Mouse (Mus musculus) midbrain, embryonic 11.5 days (tissue): ENCODE measurements around the gene Egfl7. TPM values are rescaled to one million over a fixed set of nuclear protein-coding genes. Genes with fewer than 3 reads are reported as not detected.
A peak's percentile ranks its signal among the peaks of the same experiment; 100 is the strongest.

ENCODE experiments used
- ATAC-seq: fragments of 200-750 bp; cut with Nextera tagmentation; 2 replicates; pipeline ENCODE4 v1.8.0; 2017; ENCODE audit warnings: moderate TSS enrichment, moderate library complexity; ENCODE audit not compliant: low FRiP score
- DNase-seq: peaks from one replicate; pipeline ENCODE4 v3.0.0; 2015; ENCODE audit warnings: low spot score; ENCODE audit errors: missing footprints
- H3K27ac ChIP-seq: fragments of 300-500 bp; sonication (generic); 2 replicates; pipeline ENCODE4 v1.5.1; 2014; ENCODE audit warnings: low read depth, low read length
- H3K27me3 ChIP-seq: fragments of 300-500 bp; sonication (generic); 2 replicates; pipeline ENCODE4 v1.6.1; 2014; ENCODE audit warnings: mild to moderate bottlenecking, low read length, moderate library complexity, mixed read lengths; ENCODE audit not compliant: control insufficient read depth, insufficient read depth
- H3K36me3 ChIP-seq: fragments of 300-500 bp; sonication (generic); 2 replicates; pipeline ENCODE4 v1.6.1; 2014; ENCODE audit warnings: mild to moderate bottlenecking, low read length, moderate library complexity, mixed read lengths; ENCODE audit not compliant: control insufficient read depth, insufficient read depth
- H3K4me1 ChIP-seq: fragments of 300-500 bp; sonication (generic); 2 replicates; pipeline ENCODE4 v1.6.1; 2014; ENCODE audit warnings: low read length; ENCODE audit not compliant: control insufficient read depth, insufficient read depth
- H3K4me2 ChIP-seq: fragments of 300-500 bp; sonication (generic); 2 replicates; pipeline ENCODE4 v1.6.1; 2014; ENCODE audit warnings: mild to moderate bottlenecking, moderate library complexity
- H3K4me3 ChIP-seq: fragments of 300-500 bp; sonication (generic); 2 replicates; pipeline ENCODE4 v1.5.1; 2014; ENCODE audit warnings: low read depth, low read length
- H3K9ac ChIP-seq: fragments of 300-500 bp; sonication (generic); 2 replicates; pipeline ENCODE4 v1.6.1; 2014; ENCODE audit warnings: low read length
- H3K9me3 ChIP-seq: fragments of 300-500 bp; sonication (generic); 2 replicates; pipeline ENCODE4 v1.6.1; 2016; ENCODE audit warnings: low read length; ENCODE audit not compliant: control insufficient read depth
- WGBS: fragments of 180-500 bp; shearing (Covaris S2); extraction: QIAGEN DNeasy Blood & Tissue Kit; methylation state at CpG from one replicate; pipeline ENCODE4 v1.1.7; 2014; 5-methylcytosine and 5-hydroxymethylcytosine counted together
- polyA plus RNA-seq: library from polyadenylated mRNA; unstranded; fragments of >200 nt; fragmentation: Nextera tagmentation; extraction: Ambion mirVana; gene quantifications from 2 replicates; pipeline ENCODE4 v1.2.1, GENCODE M21; 2014

Egfl7 gene
- polyA plus RNA-seq, 1 experiment from 2014 or later, result 58.3 TPM

GRCm38 (mm10) chr2:26600664-26601063 is 20.9 kb downstream of the Egfl7 start:
- Histone ChIP-seq H3K9me3 (no peaks in the 10 kb centered on the region), H3K36me3 (no peaks in the 10 kb centered on the region), H3K9ac (no peak overlapping the region), H3K27me3 (peaks cover 24% of the 10 kb centered on the region), H3K27ac (no peak overlapping the region), H3K4me3 (no peak overlapping the region), H3K4me2 (no peak overlapping the region), H3K4me1 (peaks cover 9% of the 10 kb centered on the region)
- ATAC-seq (no peak), DNase-seq (no peak)
- WGBS, result 81% methylated on average over 2 of the region's 2 CpGs

- DNase-seq (no peak), ATAC-seq (no peak)
- H3K27me3 ChIP-seq, result peaks cover 26% of the 10 kb centered on the region
- no peak overlapping the region for H3K4me3 ChIP-seq
- WGBS, result 74% methylated on average over 1 of the region's 1 CpGs
- no peak overlapping the region for H3K4me2 ChIP-seq
- no peaks in the 10 kb centered on the region for H3K9me3 ChIP-seq
- no peaks in the 10 kb centered on the region for H3K36me3 ChIP-seq
- H3K27ac ChIP-seq, result no peak overlapping the region
- H3K4me1 ChIP-seq, result peaks cover 9% of the 10 kb centered on the region
- no peak overlapping the region for H3K9ac ChIP-seq
Measured at GRCm38 (mm10) chr2:26601595-26601994, 21.8 kb downstream of the Egfl7 start.

- WGBS, result 88% methylated on average over 5 of the region's 5 CpGs
- ATAC-seq (no peak), DNase-seq (no peak)
- no peak overlapping the region for H3K4me3 ChIP-seq
- H3K27me3 ChIP-seq, result peaks cover 26% of the 10 kb centered on the region
- no peak overlapping the region for H3K4me2 ChIP-seq
- H3K9me3 ChIP-seq, result no peaks in the 10 kb centered on the region
- H3K27ac ChIP-seq, result no peak overlapping the region
- H3K9ac ChIP-seq, result no peak overlapping the region
- H3K4me1 ChIP-seq, result peaks cover 9% of the 10 kb centered on the region
- H3K36me3 ChIP-seq, result no peaks in the 10 kb centered on the region
Measured at GRCm38 (mm10) chr2:26602631-26603030, 22.8 kb downstream of the Egfl7 start.

GRCm38 (mm10) chr2:26603159-26603558 is 23.3 kb downstream of the Egfl7 start:
- peak overlapping the region; percentile 49; the same call in 1 of the 2 replicates for H3K4me3 ChIP-seq
- ATAC-seq, result peak; percentile 8; the same call in 1 of the 2 replicates
- no peak overlapping the region for H3K27ac ChIP-seq
- H3K4me2 ChIP-seq, result peak overlapping the region; percentile 73
- peaks cover 9% of the 10 kb centered on the region for H3K4me1 ChIP-seq
- H3K9me3 ChIP-seq, result no peaks in the 10 kb centered on the region
- no peaks in the 10 kb centered on the region for H3K36me3 ChIP-seq
- DNase-seq, result no peak
- WGBS, result 23% methylated on average over 6 of the region's 6 CpGs
- no peak overlapping the region; the same call in 1 of the 2 replicates for H3K9ac ChIP-seq
- peaks cover 26% of the 10 kb centered on the region for H3K27me3 ChIP-seq

GRCm38 (mm10) chr2:26603720-26604671 is 24.2 kb downstream of the Egfl7 start, which contains the start of gene Agpat2:
Gene Agpat2 (minus strand): TSS chr2:26604417.
- Histone ChIP-seq H3K4me1 (peaks cover 9% of the 10 kb centered on the region), H3K4me2 (peak within 1 kb of the TSS; percentile 73), H3K27me3 (peaks cover 26% of the 10 kb centered on the region), H3K9me3 (no peaks in the 10 kb centered on the region), H3K9ac (peak within 1 kb of the TSS; percentile 62), H3K4me3 (peak within 1 kb of the TSS; percentile 49), H3K36me3 (no peaks in the 10 kb centered on the region), H3K27ac (no peak within 1 kb of the TSS)
- 1% methylated on average over 93 of the region's 103 CpGs for WGBS
- ATAC-seq (peak; percentile 71), DNase-seq (peak; percentile 96)

GRCm38 (mm10) chr2:26605331-26605730 is 25.5 kb downstream of the Egfl7 start:
- no peak for ATAC-seq

DNA sequence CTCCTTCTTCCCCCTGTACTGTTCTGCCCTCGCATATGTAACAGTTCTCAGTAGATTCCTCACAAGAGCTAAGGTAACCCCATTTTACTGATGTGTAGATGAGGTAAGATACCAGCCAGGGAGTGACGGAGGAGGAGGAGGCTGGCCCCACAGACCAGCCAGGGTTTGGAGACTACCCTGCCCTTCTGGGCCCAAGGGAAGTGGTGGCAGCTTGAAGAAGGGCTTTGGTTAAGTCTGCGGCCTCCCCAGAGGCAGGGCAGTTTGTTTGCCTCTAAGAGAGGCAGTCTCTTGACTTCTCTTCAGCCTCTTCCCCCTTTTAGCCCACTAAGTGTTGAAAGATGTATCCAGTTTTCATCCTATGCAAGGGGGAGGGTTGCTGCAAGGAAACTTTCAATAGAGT is 26.8 kb downstream of the Egfl7 start:
- Histone ChIP-seq H3K9me3 (no peaks in the 10 kb centered on the region), H3K27me3 (peaks cover 26% of the 10 kb centered on the region), H3K4me1 (peaks cover 9% of the 10 kb centered on the region), H3K4me2 (no peak overlapping the region), H3K4me3 (no peak overlapping the region), H3K36me3 (no peaks in the 10 kb centered on the region), H3K27ac (no peak overlapping the region), H3K9ac (no peak overlapping the region)
- 79% methylated on average over 3 of the region's 3 CpGs for WGBS
- ATAC-seq (no peak), DNase-seq (no peak)

More at GRCm38 (mm10) chr2:26605331-26605730, 25.5 kb downstream of the Egfl7 start:
- H3K4me1 ChIP-seq, result peaks cover 9% of the 10 kb centered on the region
- no peak overlapping the region for H3K4me3 ChIP-seq
- DNase-seq, result no peak
- H3K9me3 ChIP-seq, result no peaks in the 10 kb centered on the region
- no peak overlapping the region for H3K9ac ChIP-seq
- H3K36me3 ChIP-seq, result no peaks in the 10 kb centered on the region
- no peak overlapping the region for H3K27ac ChIP-seq
- 81% methylated on average over 8 of the region's 8 CpGs for WGBS
- peaks cover 26% of the 10 kb centered on the region for H3K27me3 ChIP-seq
- H3K4me2 ChIP-seq, result no peak overlapping the region

- no peak overlapping the region for H3K27ac ChIP-seq
- peaks cover 26% of the 10 kb centered on the region for H3K27me3 ChIP-seq
- no peaks in the 10 kb centered on the region for H3K36me3 ChIP-seq
- H3K9me3 ChIP-seq, result no peaks in the 10 kb centered on the region
- WGBS, result 62% methylated on average over 6 of the region's 6 CpGs
- peaks cover 9% of the 10 kb centered on the region for H3K4me1 ChIP-seq
- H3K9ac ChIP-seq, result no peak overlapping the region
- no peak overlapping the region for H3K4me3 ChIP-seq
- ATAC-seq, result no peak
- H3K4me2 ChIP-seq, result no peak overlapping the region
- DNase-seq, result no peak
Measured at GRCm38 (mm10) chr2:26607056-26607910, 27.5 kb downstream of the Egfl7 start.
